Mouse (Mus musculus) hindbrain, embryonic 12.5 days (tissue): ENCODE results near the gene Slc51b. TPM values are rescaled to one million over a fixed set of nuclear protein-coding genes. Genes with fewer than 3 reads are reported as not detected.

Experiments used
- ATAC-seq: fragments of 200-750 bp; cut with Nextera tagmentation; 2 replicates; pipeline ENCODE4 v1.8.0; 2017; ENCODE audit warnings: moderate TSS enrichment; ENCODE audit not compliant: low FRiP score
- H3K27ac ChIP-seq: fragments of 300-500 bp; sonication (generic); 2 replicates; pipeline ENCODE4 v1.5.1; 2016; ENCODE audit warnings: mild to moderate bottlenecking
- H3K27me3 ChIP-seq: fragments of 300-500 bp; sonication (generic); 2 replicates; pipeline ENCODE4 v1.6.1; 2016; ENCODE audit warnings: mild to moderate bottlenecking
- H3K36me3 ChIP-seq: fragments of 300-500 bp; sonication (generic); 2 replicates; pipeline ENCODE4 v1.6.1; 2016; ENCODE audit warnings: mild to moderate bottlenecking
- H3K4me1 ChIP-seq: fragments of 300-500 bp; sonication (generic); 2 replicates; pipeline ENCODE4 v1.6.1; 2016
- H3K4me2 ChIP-seq: fragments of 300-500 bp; sonication (generic); replicated peaks from 2 replicates; pipeline ENCODE4 v1.6.1; 2016; ENCODE audit warnings: mild to moderate bottlenecking
- H3K4me3 ChIP-seq: fragments of 300-500 bp; sonication (generic); 2 replicates; pipeline ENCODE4 v1.5.1; 2016; ENCODE audit warnings: mild to moderate bottlenecking
- H3K9ac ChIP-seq: fragments of 300-500 bp; sonication (generic); 2 replicates; pipeline ENCODE4 v1.6.1; 2016; ENCODE audit warnings: mild to moderate bottlenecking, moderate library complexity
- H3K9me3 ChIP-seq: fragments of 300-500 bp; sonication (generic); replicated peaks from 2 replicates; pipeline ENCODE4 v1.6.1; 2016; ENCODE audit warnings: mild to moderate bottlenecking
- WGBS: fragments of 180-500 bp; shearing (Covaris S2); methylation state at CpG from one replicate; pipeline ENCODE4 v1.1.7; 2016; 5-methylcytosine and 5-hydroxymethylcytosine counted together
- polyA plus RNA-seq: library from polyadenylated mRNA; unstranded; fragments of >200 nt; fragmentation: Nextera tagmentation; extraction: Ambion mirVana; gene quantifications from 2 replicates; pipeline ENCODE4 v1.2.1, GENCODE M21; 2016

The Slc51b gene
- polyA plus RNA-seq, 1 experiment from 2014 or later = not detected

DNA sequence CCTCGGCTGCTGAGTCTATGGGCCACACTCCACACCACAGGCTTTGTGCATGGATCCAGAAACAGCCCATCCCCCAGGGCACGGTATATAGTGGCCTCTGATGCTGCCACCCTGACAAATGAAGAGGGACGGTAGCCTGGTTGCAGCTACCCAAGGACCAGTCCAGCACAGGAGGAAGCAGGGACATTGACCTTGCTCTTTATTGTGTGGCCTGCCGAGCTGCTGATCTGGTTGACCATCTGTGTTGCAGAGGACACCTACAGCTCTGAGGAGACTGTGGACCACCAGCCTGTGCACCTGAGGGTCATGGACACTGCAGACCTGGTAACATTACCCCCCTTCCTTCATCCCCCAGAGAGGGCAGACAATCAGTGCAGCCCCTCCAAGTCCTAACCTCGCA, 15.4 kb downstream of the Slc51b start:
- 91% methylated on average over 5 of the region's 5 CpGs for WGBS
- H3K4me3 ChIP-seq = no peak overlapping the region
- H3K36me3 ChIP-seq = no peaks in the 10 kb centered on the region; the same call in 1 of the 2 replicates
- H3K27me3 ChIP-seq = no peaks in the 10 kb centered on the region
- no peak for ATAC-seq
- no peaks in the 10 kb centered on the region for H3K4me1 ChIP-seq
- H3K27ac ChIP-seq = no peak overlapping the region
- H3K4me2 ChIP-seq = no peak overlapping the region
- no peaks in the 10 kb centered on the region for H3K9me3 ChIP-seq
- H3K9ac ChIP-seq = no peak overlapping the region

DNA sequence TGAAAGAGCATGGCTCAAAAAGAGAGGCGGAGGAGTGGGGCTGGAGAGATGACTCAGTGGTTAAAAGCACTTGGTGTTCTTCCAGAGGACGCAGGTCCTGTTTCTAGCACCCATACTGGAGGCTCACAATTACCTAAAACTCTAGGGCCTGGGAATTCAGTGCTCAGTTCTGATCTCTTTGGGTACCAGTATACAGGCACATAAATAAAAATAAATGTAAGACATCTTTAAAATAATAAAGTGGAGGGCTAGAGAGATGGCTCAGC, 17.6 kb downstream of the Slc51b start:
- H3K9ac ChIP-seq = no peak overlapping the region
- H3K4me1 ChIP-seq = no peaks in the 10 kb centered on the region
- no peak for ATAC-seq
- no peaks in the 10 kb centered on the region; the same call in 1 of the 2 replicates for H3K36me3 ChIP-seq
- no peak overlapping the region for H3K4me2 ChIP-seq
- WGBS = 86% methylated on average over 2 of the region's 2 CpGs
- no peak overlapping the region for H3K4me3 ChIP-seq
- H3K27ac ChIP-seq = no peak overlapping the region
- no peaks in the 10 kb centered on the region for H3K9me3 ChIP-seq
- H3K27me3 ChIP-seq = no peaks in the 10 kb centered on the region

DNA sequence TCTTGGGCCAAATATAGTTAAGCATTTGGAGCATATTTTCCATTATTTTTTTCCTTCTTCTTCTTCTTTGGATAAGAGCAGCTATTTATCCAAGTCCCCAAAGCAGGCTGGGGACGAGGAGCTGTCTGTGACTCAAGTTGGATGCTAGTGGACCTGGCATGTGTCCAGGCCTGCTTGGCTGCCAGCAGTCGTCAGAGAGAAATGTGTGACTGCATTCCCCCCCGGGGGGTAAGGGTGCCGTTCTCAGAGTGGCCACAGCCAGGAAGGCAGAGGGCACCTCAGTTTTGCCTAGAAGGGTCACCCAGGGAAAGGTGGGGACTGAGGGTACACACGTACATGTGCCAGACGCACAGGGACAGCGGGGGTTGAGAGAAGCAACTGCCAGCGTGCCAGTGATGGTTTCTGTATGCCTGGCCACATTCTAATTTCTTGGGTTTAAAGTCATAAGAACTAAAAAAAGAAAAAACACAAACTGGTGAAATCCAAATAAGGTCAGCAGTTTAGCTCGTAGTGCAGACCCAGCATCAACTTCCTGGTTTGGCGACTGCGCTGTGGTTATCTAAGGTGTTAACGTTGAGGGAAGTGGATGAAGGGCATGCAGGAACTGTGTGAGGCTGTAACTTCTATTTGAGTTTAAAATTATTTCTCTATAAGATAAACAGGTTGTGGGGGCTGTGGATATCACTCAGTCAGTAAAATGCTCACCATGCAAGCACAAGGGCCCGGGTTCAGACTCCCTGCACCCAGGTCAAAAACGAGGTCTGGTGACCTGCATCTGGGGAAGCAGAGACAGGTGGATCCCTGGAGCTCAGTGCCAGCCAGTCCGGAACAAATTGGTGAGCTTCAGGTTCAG, 18.2 kb downstream of the Slc51b start:
- no peaks in the 10 kb centered on the region for H3K9me3 ChIP-seq
- no peaks in the 10 kb centered on the region for H3K27me3 ChIP-seq
- H3K4me1 ChIP-seq = no peaks in the 10 kb centered on the region
- no peak for ATAC-seq
- H3K36me3 ChIP-seq = no peaks in the 10 kb centered on the region; the same call in 1 of the 2 replicates
- H3K4me3 ChIP-seq = no peak overlapping the region
- H3K27ac ChIP-seq = no peak overlapping the region
- H3K9ac ChIP-seq = no peak overlapping the region
- WGBS = 74% methylated on average over 15 of the region's 15 CpGs
- H3K4me2 ChIP-seq = no peak overlapping the region

- Histone ChIP-seq H3K27me3 (no peaks in the 10 kb centered on the region), H3K9me3 (no peaks in the 10 kb centered on the region), H3K9ac (no peak overlapping the region), H3K4me2 (no peak overlapping the region), H3K4me1 (peaks cover 3% of the 10 kb centered on the region; the same call in 1 of the 2 replicates), H3K27ac (no peak overlapping the region), H3K4me3 (no peak overlapping the region), H3K36me3 (no peaks in the 10 kb centered on the region)
- WGBS = 91% methylated on average over 6 of the region's 6 CpGs
- no peak for ATAC-seq
These were observed 22.8 kb downstream of the Slc51b start for GRCm38 (mm10) chr9:65399934-65400333.

- Histone ChIP-seq H3K9ac (peak within 1 kb of the TSS; percentile 68), H3K4me1 (peaks cover 3% of the 10 kb centered on the region; the same call in 1 of the 2 replicates), H3K4me2 (peak within 1 kb of the TSS; percentile 73), H3K27me3 (0 out of 2 replicates have a peak, but pooled peaks cover 9% of the 10 kb centered on the region), H3K9me3 (no peaks in the 10 kb centered on the region), H3K27ac (no peak within 1 kb of the TSS), H3K36me3 (no peaks in the 10 kb centered on the region), H3K4me3 (peak within 1 kb of the TSS; percentile 45)
- under 1% methylated on average over 24 of the region's 24 CpGs for WGBS
- peak; percentile 74 for ATAC-seq
These were observed 24.5 kb downstream of the Slc51b start, which contains the start of gene Rasl12 for GRCm38 (mm10) chr9:65398279-65398678. Gene Rasl12 (plus strand): TSS chr9:65398506.

GRCm38 (mm10) chr9:65394360-65394759, 28.4 kb downstream of the Slc51b start:
- peaks cover 46% of the 10 kb centered on the region for H3K27me3 ChIP-seq
- WGBS = 53% methylated on average over 2 of the region's 2 CpGs
- no peaks in the 10 kb centered on the region for H3K9me3 ChIP-seq
- H3K4me3 ChIP-seq = no peak overlapping the region
- no peak overlapping the region for H3K4me2 ChIP-seq
- ATAC-seq = no peak
- peaks cover 11% of the 10 kb centered on the region; the same call in 1 of the 2 replicates for H3K4me1 ChIP-seq
- no peak overlapping the region for H3K9ac ChIP-seq
- no peak overlapping the region for H3K27ac ChIP-seq
- H3K36me3 ChIP-seq = no peaks in the 10 kb centered on the region

DNA sequence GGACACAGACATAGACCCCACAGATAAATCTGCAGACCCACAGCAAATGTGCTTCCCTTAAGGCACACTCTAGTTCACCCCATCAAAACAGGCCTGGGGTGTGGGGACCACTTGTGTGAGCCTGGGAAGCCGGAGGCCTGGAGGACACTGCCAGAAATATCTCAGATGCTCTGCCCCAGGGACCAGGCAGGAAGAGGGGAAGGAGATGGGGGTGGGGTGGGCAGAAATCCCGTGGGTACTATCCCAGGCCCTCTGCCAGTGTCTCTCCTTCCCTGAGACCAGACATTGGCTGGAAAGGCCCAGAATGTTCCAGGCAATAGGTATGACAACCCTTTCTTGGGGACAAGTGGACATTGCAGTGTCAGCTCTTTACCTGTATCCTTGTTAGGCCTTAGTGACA, 29.1 kb downstream of the Slc51b start:
- peaks cover 51% of the 10 kb centered on the region for H3K27me3 ChIP-seq
- H3K4me2 ChIP-seq = no peak overlapping the region
- no peak overlapping the region for H3K4me3 ChIP-seq
- no peak for ATAC-seq
- H3K27ac ChIP-seq = no peak overlapping the region
- peaks cover 11% of the 10 kb centered on the region; the same call in 1 of the 2 replicates for H3K4me1 ChIP-seq
- H3K36me3 ChIP-seq = no peaks in the 10 kb centered on the region
- no peak overlapping the region for H3K9ac ChIP-seq
- WGBS = 73% methylated on average over 2 of the region's 2 CpGs
- no peaks in the 10 kb centered on the region for H3K9me3 ChIP-seq

DNA sequence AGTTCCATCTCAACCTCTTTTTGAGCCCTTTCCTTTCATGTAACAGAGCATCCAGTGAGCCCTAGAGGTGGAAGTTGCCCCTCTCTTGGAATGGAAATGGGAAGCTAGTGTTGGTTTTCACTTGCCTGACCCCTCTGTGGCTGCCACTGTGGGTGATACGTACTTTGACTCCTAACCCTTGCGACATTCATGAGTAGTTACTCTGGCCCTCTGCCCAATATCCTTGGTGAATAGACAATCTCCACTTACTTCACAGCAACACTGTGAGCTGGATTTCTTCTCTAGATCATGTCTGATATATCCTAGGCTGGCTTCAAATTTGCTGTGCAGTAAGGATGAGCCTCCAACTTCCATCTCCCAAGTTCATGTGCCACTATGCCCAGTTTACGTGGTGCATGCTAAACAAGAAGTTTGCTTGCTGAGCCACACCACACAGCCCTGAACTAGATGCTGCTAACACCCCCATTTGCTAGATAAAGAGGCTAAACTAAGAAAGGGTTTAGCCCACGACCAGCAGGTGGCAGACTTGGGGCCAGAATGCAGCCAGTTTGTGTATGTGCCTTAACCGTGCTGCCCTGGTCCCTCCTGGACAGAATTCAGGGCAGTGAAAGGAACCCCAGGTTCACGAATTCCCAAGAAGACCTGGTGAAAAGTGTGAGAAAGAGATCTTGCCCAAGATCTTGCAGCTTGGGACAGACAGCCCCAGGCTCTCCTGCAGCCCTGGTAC, 30.0 kb downstream of the Slc51b start:
- WGBS = 30% methylated on average over 6 of the region's 6 CpGs
- H3K4me2 ChIP-seq = no peak overlapping the region
- no peak overlapping the region for H3K27ac ChIP-seq
- no peaks in the 10 kb centered on the region for H3K9me3 ChIP-seq
- 0 out of 2 replicates have a peak, but pooled peaks cover 8% of the 10 kb centered on the region for H3K4me1 ChIP-seq
- peaks cover 51% of the 10 kb centered on the region for H3K27me3 ChIP-seq
- H3K36me3 ChIP-seq = no peaks in the 10 kb centered on the region
- H3K9ac ChIP-seq = no peak overlapping the region
- ATAC-seq = no peak
- H3K4me3 ChIP-seq = no peak overlapping the region

- WGBS = 49% methylated on average over 8 of the region's 8 CpGs
- Histone ChIP-seq H3K4me2 (peak within 1 kb of the TSS; percentile 60), H3K9me3 (no peaks in the 10 kb centered on the region), H3K27me3 (peaks cover 51% of the 10 kb centered on the region), H3K36me3 (no peaks in the 10 kb centered on the region), H3K4me1 (0 out of 2 replicates have a peak, but pooled peaks cover 8% of the 10 kb centered on the region), H3K27ac (no peak within 1 kb of the TSS), H3K9ac (peak within 1 kb of the TSS; percentile 37; the same call in 1 of the 2 replicates), H3K4me3 (peak within 1 kb of the TSS; percentile 43)
- no peak for ATAC-seq
These were observed 31.2 kb downstream of the Slc51b start, which contains the start of gene Kbtbd13 for GRCm38 (mm10) chr9:65391613-65391964. Gene Kbtbd13 (minus strand): TSS chr9:65391652.

GRCm38 (mm10) chr9:65390752-65391612, 31.8 kb downstream of the Slc51b start:
- Histone ChIP-seq H3K4me3 (peak overlapping the region; percentile 43), H3K27me3 (peaks cover 51% of the 10 kb centered on the region), H3K4me2 (peak overlapping the region; percentile 60), H3K27ac (no peak overlapping the region), H3K4me1 (0 out of 2 replicates have a peak, but pooled peaks cover 8% of the 10 kb centered on the region), H3K36me3 (no peaks in the 10 kb centered on the region), H3K9me3 (no peaks in the 10 kb centered on the region), H3K9ac (peak overlapping the region; percentile 37; the same call in 1 of the 2 replicates)
- no peak; the same call in 1 of the 2 replicates for ATAC-seq
- WGBS = 16% methylated on average over 96 of the region's 96 CpGs

- H3K4me1 ChIP-seq = 0 out of 2 replicates have a peak, but pooled peaks cover 8% of the 10 kb centered on the region
- no peak overlapping the region for H3K4me2 ChIP-seq
- no peak overlapping the region for H3K4me3 ChIP-seq
- H3K36me3 ChIP-seq = no peaks in the 10 kb centered on the region
- 38% methylated on average over 8 of the region's 8 CpGs for WGBS
- H3K9ac ChIP-seq = no peak overlapping the region
- no peaks in the 10 kb centered on the region for H3K9me3 ChIP-seq
- ATAC-seq = no peak
- H3K27ac ChIP-seq = no peak overlapping the region
- H3K27me3 ChIP-seq = peaks cover 27% of the 10 kb centered on the region
These were observed 36.2 kb downstream of the Slc51b start for GRCm38 (mm10) chr9:65386373-65387140.
